Mouse (Mus musculus) heart, embryonic 10.5 days (tissue): Measurements from ENCODE around the gene Cdh15. TPM values are rescaled to one million over a fixed set of nuclear protein-coding genes. Genes with fewer than 3 reads are reported as not detected.

Experiments
- DNase-seq: peaks from one replicate; pipeline ENCODE4 v3.0.0-alpha.2; 2017; ENCODE audit warnings: low spot score
- H3K27ac ChIP-seq: fragments of 300-500 bp; sonication (generic); 2 replicates; pipeline ENCODE4 v1.5.1; 2016; ENCODE audit warnings: mild to moderate bottlenecking
- H3K27me3 ChIP-seq: fragments of 300-500 bp; sonication (generic); 2 replicates; pipeline ENCODE4 v1.6.1; 2016; ENCODE audit warnings: mild to moderate bottlenecking; ENCODE audit not compliant: poor library complexity, insufficient read depth, severe bottlenecking
- H3K36me3 ChIP-seq: fragments of 300-500 bp; sonication (generic); 2 replicates; pipeline ENCODE4 v1.6.1; 2016; ENCODE audit warnings: mild to moderate bottlenecking, moderate library complexity
- H3K4me1 ChIP-seq: fragments of 300-500 bp; sonication (generic); 2 replicates; pipeline ENCODE4 v1.6.1; 2016; ENCODE audit warnings: mild to moderate bottlenecking
- H3K4me3 ChIP-seq: fragments of 300-500 bp; sonication (generic); 2 replicates; pipeline ENCODE4 v1.5.1; 2016; ENCODE audit warnings: mild to moderate bottlenecking, moderate library complexity
- H3K9me3 ChIP-seq: fragments of 300-500 bp; sonication (generic); 2 replicates; pipeline ENCODE4 v1.6.1; 2016; ENCODE audit warnings: mild to moderate bottlenecking, moderate library complexity
- WGBS: fragments of 180-500 bp; shearing (Covaris S2); methylation state at CpG from one replicate; pipeline ENCODE4 v1.1.7; 2016; 5-methylcytosine and 5-hydroxymethylcytosine counted together
- polyA plus RNA-seq: library from polyadenylated mRNA; unstranded; fragments of >200 nt; fragmentation: Nextera tagmentation; extraction: Ambion mirVana; gene quantifications from 2 replicates; pipeline ENCODE4 v1.2.1, GENCODE M21; 2016

Cdh15 gene
- polyA plus RNA-seq, 1 experiment from 2014 or later: 0.79 TPM

- peaks cover 4% of the 10 kb centered on the region; the same call in 1 of the 2 replicates for H3K9me3 ChIP-seq
- DNase-seq: no peak
- no peak overlapping the region for H3K27ac ChIP-seq
- H3K4me3 ChIP-seq: no peak overlapping the region
- no peaks in the 10 kb centered on the region for H3K36me3 ChIP-seq
- WGBS: 56% methylated on average over 9 of the region's 9 CpGs
- H3K4me1 ChIP-seq: peaks cover 20% of the 10 kb centered on the region
- H3K27me3 ChIP-seq: peaks cover 26% of the 10 kb centered on the region; the same call in 1 of the 2 replicates
Observed at GRCm38 (mm10) chr8:122871663-122872062, 23.9 kb downstream of the Cdh15 start.

GRCm38 (mm10) chr8:122873171-122873570 lies 25.4 kb downstream of the Cdh15 start:
- no peaks in the 10 kb centered on the region for H3K9me3 ChIP-seq
- DNase-seq: no peak
- no peak overlapping the region for H3K4me3 ChIP-seq
- WGBS: 49% methylated on average over 6 of the region's 6 CpGs
- H3K27ac ChIP-seq: no peak overlapping the region
- H3K4me1 ChIP-seq: peaks cover 25% of the 10 kb centered on the region
- no peaks in the 10 kb centered on the region for H3K36me3 ChIP-seq
- peaks cover 14% of the 10 kb centered on the region; the same call in 1 of the 2 replicates for H3K27me3 ChIP-seq

GRCm38 (mm10) chr8:122875186-122875585 lies 27.4 kb downstream of the Cdh15 start:
- H3K27me3 ChIP-seq: peaks cover under 1% of the 10 kb centered on the region; the same call in 1 of the 2 replicates
- peaks cover 27% of the 10 kb centered on the region for H3K4me1 ChIP-seq
- H3K36me3 ChIP-seq: no peaks in the 10 kb centered on the region
- no peak overlapping the region for H3K4me3 ChIP-seq
- no peaks in the 10 kb centered on the region for H3K9me3 ChIP-seq
- 57% methylated on average over 5 of the region's 5 CpGs for WGBS
- DNase-seq: no peak
- no peak overlapping the region for H3K27ac ChIP-seq

GRCm38 (mm10) chr8:122878231-122878630 lies 30.5 kb downstream of the Cdh15 start:
- Histone ChIP-seq H3K36me3 (peaks cover 20% of the 10 kb centered on the region), H3K4me1 (peaks cover 22% of the 10 kb centered on the region), H3K9me3 (no peaks in the 10 kb centered on the region), H3K27ac (no peak overlapping the region), H3K27me3 (no peaks in the 10 kb centered on the region), H3K4me3 (no peak overlapping the region)
- WGBS: 75% methylated on average over 3 of the region's 3 CpGs
- no peak for DNase-seq

GRCm38 (mm10) chr8:122880302-122880701 lies 32.5 kb downstream of the Cdh15 start:
- Histone ChIP-seq H3K4me3 (no peak overlapping the region), H3K9me3 (no peaks in the 10 kb centered on the region), H3K27ac (no peak overlapping the region), H3K27me3 (no peaks in the 10 kb centered on the region), H3K36me3 (peaks cover 40% of the 10 kb centered on the region), H3K4me1 (peaks cover 21% of the 10 kb centered on the region)
- 65% methylated on average over 3 of the region's 3 CpGs for WGBS
- DNase-seq: no peak

- Histone ChIP-seq H3K9me3 (no peaks in the 10 kb centered on the region), H3K4me3 (no peak overlapping the region), H3K27me3 (no peaks in the 10 kb centered on the region), H3K36me3 (peaks cover 74% of the 10 kb centered on the region), H3K27ac (0 out of 2 replicates have a peak overlapping the region, but pooled peaks have one; percentile 52), H3K4me1 (peaks cover 13% of the 10 kb centered on the region)
- DNase-seq: no peak
- 72% methylated on average over 10 of the region's 10 CpGs for WGBS
Observed at GRCm38 (mm10) chr8:122883671-122884070, 35.9 kb downstream of the Cdh15 start.

GRCm38 (mm10) chr8:122891440-122891839 lies 43.7 kb downstream of the Cdh15 start:
- WGBS: 85% methylated on average over 12 of the region's 12 CpGs

GRCm38 (mm10) chr8:122893451-122893850 lies 45.7 kb downstream of the Cdh15 start:
- Histone ChIP-seq H3K9me3 (no peaks in the 10 kb centered on the region), H3K36me3 (peaks cover 98% of the 10 kb centered on the region), H3K4me1 (peaks cover 6% of the 10 kb centered on the region; the same call in 1 of the 2 replicates), H3K27ac (no peak overlapping the region), H3K4me3 (no peak overlapping the region), H3K27me3 (no peaks in the 10 kb centered on the region)
- 88% methylated on average over 12 of the region's 12 CpGs for WGBS
- no peak for DNase-seq

More at GRCm38 (mm10) chr8:122891440-122891839, 43.7 kb downstream of the Cdh15 start:
- no peak overlapping the region for H3K27ac ChIP-seq
- no peak for DNase-seq
- no peaks in the 10 kb centered on the region for H3K4me1 ChIP-seq
- peaks cover 98% of the 10 kb centered on the region for H3K36me3 ChIP-seq
- no peaks in the 10 kb centered on the region for H3K9me3 ChIP-seq
- no peaks in the 10 kb centered on the region for H3K27me3 ChIP-seq
- no peak overlapping the region for H3K4me3 ChIP-seq

GRCm38 (mm10) chr8:122896317-122896716 lies 48.6 kb downstream of the Cdh15 start:
- Histone ChIP-seq H3K27ac (no peak overlapping the region), H3K4me3 (no peak overlapping the region), H3K27me3 (no peaks in the 10 kb centered on the region), H3K4me1 (peaks cover 20% of the 10 kb centered on the region), H3K36me3 (peaks cover 92% of the 10 kb centered on the region), H3K9me3 (no peaks in the 10 kb centered on the region)
- no peak for DNase-seq
- WGBS: 94% methylated on average over 11 of the region's 11 CpGs

GRCm38 (mm10) chr8:122897200-122897599 lies 49.4 kb downstream of the Cdh15 start:
- H3K27me3 ChIP-seq: no peaks in the 10 kb centered on the region
- DNase-seq: no peak
- 80% methylated on average over 8 of the region's 8 CpGs for WGBS
- peaks cover 26% of the 10 kb centered on the region for H3K4me1 ChIP-seq
- no peak overlapping the region for H3K27ac ChIP-seq
- H3K36me3 ChIP-seq: peaks cover 83% of the 10 kb centered on the region
- no peak overlapping the region for H3K4me3 ChIP-seq
- no peaks in the 10 kb centered on the region for H3K9me3 ChIP-seq

GRCm38 (mm10) chr8:122898018-122898417 lies 50.3 kb downstream of the Cdh15 start:
- peaks cover 34% of the 10 kb centered on the region for H3K4me1 ChIP-seq
- H3K27me3 ChIP-seq: no peaks in the 10 kb centered on the region
- H3K36me3 ChIP-seq: peaks cover 75% of the 10 kb centered on the region
- no peaks in the 10 kb centered on the region for H3K9me3 ChIP-seq
- WGBS: 48% methylated on average over 4 of the region's 4 CpGs
- no peak overlapping the region for H3K4me3 ChIP-seq
- H3K27ac ChIP-seq: no peak overlapping the region
- DNase-seq: no peak

GRCm38 (mm10) chr8:122898473-122898872 lies 50.7 kb downstream of the Cdh15 start:
- H3K36me3 ChIP-seq: peaks cover 71% of the 10 kb centered on the region
- DNase-seq: no peak
- H3K4me3 ChIP-seq: no peak overlapping the region
- H3K9me3 ChIP-seq: no peaks in the 10 kb centered on the region
- no peaks in the 10 kb centered on the region for H3K27me3 ChIP-seq
- H3K27ac ChIP-seq: no peak overlapping the region
- WGBS: 96% methylated on average over 12 of the region's 12 CpGs
- peaks cover 34% of the 10 kb centered on the region for H3K4me1 ChIP-seq

GRCm38 (mm10) chr8:122899085-122899484 lies 51.3 kb downstream of the Cdh15 start:
- 57% methylated on average over 5 of the region's 5 CpGs for WGBS
- H3K4me1 ChIP-seq: peaks cover 34% of the 10 kb centered on the region

GRCm38 (mm10) chr8:122901476-122901875 lies 53.7 kb downstream of the Cdh15 start:
- no peak for DNase-seq
- no peak overlapping the region for H3K27ac ChIP-seq
- WGBS: 92% methylated on average over 7 of the region's 7 CpGs
- H3K27me3 ChIP-seq: no peaks in the 10 kb centered on the region
- H3K9me3 ChIP-seq: no peaks in the 10 kb centered on the region
- H3K36me3 ChIP-seq: peaks cover 41% of the 10 kb centered on the region
- peaks cover 39% of the 10 kb centered on the region for H3K4me1 ChIP-seq
- no peak overlapping the region for H3K4me3 ChIP-seq

More at GRCm38 (mm10) chr8:122899085-122899484, 51.3 kb downstream of the Cdh15 start:
- no peaks in the 10 kb centered on the region for H3K9me3 ChIP-seq
- H3K4me3 ChIP-seq: no peak overlapping the region
- no peak overlapping the region for H3K27ac ChIP-seq
- H3K27me3 ChIP-seq: no peaks in the 10 kb centered on the region
- no peak for DNase-seq
- H3K36me3 ChIP-seq: peaks cover 64% of the 10 kb centered on the region
